Mouse (Mus musculus) forebrain, embryonic 14.5 days (tissue): ENCODE data around the gene Washc1. TPM values are rescaled to one million over a fixed set of nuclear protein-coding genes. Genes with fewer than 3 reads are reported as not detected.

Experiments
- ATAC-seq: fragments of 200-750 bp; cut with Nextera tagmentation; 2 replicates; pipeline ENCODE4 v1.8.0; 2017; ENCODE audit warnings: mild to moderate bottlenecking, moderate library complexity
- DNase-seq: peaks from one replicate; pipeline ENCODE4 v3.0.0-alpha.2; 2015; ENCODE audit warnings: low spot score
- H3K27ac ChIP-seq: fragments of 300-500 bp; sonication (generic); 2 replicates; pipeline ENCODE4 v1.5.1; 2014; ENCODE audit warnings: low read depth, mild to moderate bottlenecking, control low read depth, low read length, moderate library complexity
- H3K27me3 ChIP-seq: fragments of 300-500 bp; sonication (generic); replicated peaks from 2 replicates; pipeline ENCODE4 v1.6.1; 2014; ENCODE audit warnings: low read length, control low read depth, mixed read lengths; ENCODE audit not compliant: control insufficient read depth, insufficient read depth
- H3K36me3 ChIP-seq: fragments of 300-500 bp; sonication (generic); 2 replicates; pipeline ENCODE4 v1.6.1; 2014; ENCODE audit warnings: low read length, control low read depth; ENCODE audit not compliant: control insufficient read depth, insufficient read depth
- H3K4me1 ChIP-seq: fragments of 300-500 bp; sonication (generic); 2 replicates; pipeline ENCODE4 v1.6.1; 2014; ENCODE audit warnings: antibody characterized with exemption, low read length, control low read depth; ENCODE audit not compliant: control insufficient read depth, insufficient read depth
- H3K4me2 ChIP-seq: fragments of 300-500 bp; sonication (generic); 2 replicates; pipeline ENCODE4 v1.6.1; 2014; ENCODE audit warnings: mild to moderate bottlenecking, control low read depth, low read length
- H3K4me3 ChIP-seq: fragments of 300-500 bp; sonication (generic); 2 replicates; pipeline ENCODE4 v1.5.1; 2014; ENCODE audit warnings: low read depth, low read length, control low read depth
- H3K9ac ChIP-seq: fragments of 300-500 bp; sonication (generic); 2 replicates; pipeline ENCODE4 v1.6.1; 2014; ENCODE audit warnings: mild to moderate bottlenecking, low read length, control low read depth, moderate library complexity
- H3K9me3 ChIP-seq: fragments of 300-500 bp; sonication (generic); replicated peaks from 2 replicates; pipeline ENCODE4 v1.6.1; 2016; ENCODE audit warnings: low read length, control low read depth, mixed read lengths; ENCODE audit not compliant: control insufficient read depth
- WGBS: fragments of 180-500 bp; shearing (Covaris S2); extraction: QIAGEN DNeasy Blood & Tissue Kit; methylation state at CpG from one replicate; pipeline ENCODE4 v1.1.7; 2014; 5-methylcytosine and 5-hydroxymethylcytosine counted together
- polyA plus RNA-seq: library from polyadenylated mRNA; unstranded; fragments of >200 nt; fragmentation: Nextera tagmentation; extraction: Ambion mirVana; gene quantifications from 2 replicates; pipeline ENCODE4 v1.2.1, GENCODE M21; 2014

Gene Washc1
- polyA plus RNA-seq, 1 experiment from 2014 or later, result 35.6 TPM

DNA sequence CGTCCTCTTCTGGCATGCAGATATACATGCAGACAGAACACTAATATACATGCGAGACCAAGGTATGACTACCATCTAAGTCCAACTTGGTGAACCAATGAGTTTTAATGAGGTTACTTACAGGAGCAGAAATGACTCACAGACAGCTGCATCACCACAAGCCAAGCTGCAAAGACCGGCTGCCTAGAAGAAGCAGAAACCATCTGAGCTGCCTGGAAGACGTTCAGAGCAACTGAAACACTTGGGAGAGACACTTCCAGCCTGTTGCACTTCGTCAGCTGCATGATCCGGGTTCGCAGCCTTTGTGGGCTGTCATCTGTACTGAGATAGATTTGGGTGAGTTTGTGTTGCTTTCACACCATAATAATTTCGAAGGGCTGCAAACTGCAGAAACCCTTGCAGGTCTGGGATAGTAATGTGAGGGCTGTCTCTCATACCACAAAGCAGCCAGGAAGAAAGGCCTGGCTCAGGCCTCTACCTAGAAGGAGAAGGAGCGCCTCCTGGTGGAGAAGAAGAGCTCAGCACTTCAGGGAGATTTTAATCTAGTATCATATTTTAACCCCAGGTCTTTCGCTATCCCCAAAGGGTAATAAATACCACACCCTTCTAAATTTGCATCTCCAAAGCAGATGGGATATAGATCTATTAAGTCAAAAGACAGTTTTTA lies 4.6 kb upstream of the Washc1 start:
- H3K9me3 ChIP-seq, result no peaks in the 10 kb centered on the region
- DNase-seq (peak; percentile 83), ATAC-seq (no peak)
- H3K27ac ChIP-seq, result no peak overlapping the region
- no peaks in the 10 kb centered on the region for H3K4me1 ChIP-seq
- no peak overlapping the region for H3K4me2 ChIP-seq
- H3K4me3 ChIP-seq, result no peak overlapping the region
- no peak overlapping the region for H3K9ac ChIP-seq
- H3K27me3 ChIP-seq, result no peaks in the 10 kb centered on the region
- no peaks in the 10 kb centered on the region for H3K36me3 ChIP-seq
- 56% methylated on average over 10 of the region's 10 CpGs for WGBS

GRCm38 (mm10) chr17:66107466-66107865 lies 3.9 kb upstream of the Washc1 start:
- H3K27ac ChIP-seq, result no peak overlapping the region
- H3K27me3 ChIP-seq, result no peaks in the 10 kb centered on the region
- no peak overlapping the region for H3K4me3 ChIP-seq
- H3K4me2 ChIP-seq, result no peak overlapping the region
- H3K4me1 ChIP-seq, result peaks cover 6% of the 10 kb centered on the region; the same call in 1 of the 2 replicates
- WGBS, result 67% methylated on average over 8 of the region's 8 CpGs
- no peak overlapping the region for H3K9ac ChIP-seq
- ATAC-seq, result no peak
- no peak for DNase-seq
- H3K9me3 ChIP-seq, result no peaks in the 10 kb centered on the region
- no peaks in the 10 kb centered on the region for H3K36me3 ChIP-seq

- no peak overlapping the region for H3K4me3 ChIP-seq
- no peaks in the 10 kb centered on the region for H3K27me3 ChIP-seq
- ATAC-seq (no peak), DNase-seq (no peak)
- H3K9me3 ChIP-seq, result no peaks in the 10 kb centered on the region
- no peak overlapping the region for H3K4me2 ChIP-seq
- H3K9ac ChIP-seq, result no peak overlapping the region
- no peak overlapping the region for H3K27ac ChIP-seq
- WGBS, result 79% methylated on average over 4 of the region's 4 CpGs
- H3K4me1 ChIP-seq, result peaks cover 7% of the 10 kb centered on the region; the same call in 1 of the 2 replicates
- no peaks in the 10 kb centered on the region for H3K36me3 ChIP-seq
These were observed 3.1 kb upstream of the Washc1 start for GRCm38 (mm10) chr17:66108198-66108597.

DNA sequence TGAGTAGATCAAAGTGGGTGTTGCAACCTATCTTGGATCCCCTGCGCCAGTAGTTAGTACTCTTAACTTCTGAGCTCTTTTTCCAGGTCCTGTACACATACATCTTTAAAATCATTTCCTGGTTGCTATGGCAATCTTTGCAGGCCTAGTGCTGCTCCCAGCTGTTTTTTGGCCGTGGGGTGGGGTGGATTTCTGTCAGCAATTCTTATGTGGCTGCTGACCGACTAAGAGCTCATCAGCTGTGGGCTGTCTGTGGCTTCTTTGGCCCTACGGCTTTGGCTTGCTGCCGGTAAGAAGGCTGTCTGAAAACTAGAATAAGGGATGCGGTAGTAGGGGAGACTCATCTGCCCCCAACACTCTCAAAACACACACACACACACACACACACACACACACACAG lies 599 bp upstream of the Washc1 start:
- peaks cover 7% of the 10 kb centered on the region; the same call in 1 of the 2 replicates for H3K4me1 ChIP-seq
- DNase-seq, result no peak
- H3K4me2 ChIP-seq, result peak overlapping the region; percentile 67
- H3K4me3 ChIP-seq, result peak overlapping the region; percentile 78
- H3K27ac ChIP-seq, result no peak overlapping the region
- no peaks in the 10 kb centered on the region for H3K27me3 ChIP-seq
- peaks cover 19% of the 10 kb centered on the region for H3K36me3 ChIP-seq
- WGBS, result 49% methylated on average over 6 of the region's 6 CpGs
- no peaks in the 10 kb centered on the region for H3K9me3 ChIP-seq
- H3K9ac ChIP-seq, result peak overlapping the region; percentile 81
- ATAC-seq, result peak; percentile 6; the same call in 1 of the 2 replicates

DNA sequence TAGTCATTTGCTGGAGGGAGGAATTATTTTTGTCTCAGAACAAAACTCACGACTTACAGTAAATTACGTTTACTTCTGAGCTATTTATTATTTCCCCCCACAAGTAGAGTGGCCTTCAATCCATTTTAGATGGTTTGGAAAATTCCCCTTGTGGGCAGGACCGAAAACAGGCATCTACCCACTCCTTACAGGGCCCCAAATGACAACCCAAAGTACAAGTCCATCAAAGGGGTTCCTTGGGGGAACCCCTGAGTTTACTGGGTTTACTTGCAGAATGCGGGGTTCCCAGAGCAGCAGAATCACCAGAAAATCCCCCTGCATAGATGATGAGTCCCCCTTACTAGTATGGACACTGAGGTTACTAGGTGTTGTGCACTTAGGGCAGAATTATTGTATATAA lies 821 bp downstream of the Washc1 start:
- no peak for DNase-seq
- no peak overlapping the region for H3K27ac ChIP-seq

DNA sequence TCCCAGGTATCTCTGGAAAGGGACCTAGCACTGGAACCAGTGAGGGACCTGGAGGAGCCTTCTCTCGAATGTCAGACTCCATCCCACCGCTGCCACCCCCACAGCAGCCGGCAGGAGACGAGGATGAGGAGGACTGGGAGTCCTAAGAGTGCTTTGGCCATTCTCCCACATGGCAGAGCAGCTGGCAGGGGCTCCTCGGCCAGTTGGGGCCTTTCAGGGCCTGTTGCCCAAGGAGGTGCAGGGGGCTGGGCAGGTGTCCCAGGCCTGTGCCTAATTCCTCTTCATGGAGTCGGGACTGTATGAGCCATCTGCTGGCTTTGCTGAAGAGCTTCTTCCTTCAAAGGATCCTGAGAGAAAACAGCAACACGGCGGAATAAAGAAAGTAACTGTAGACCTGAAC lies 7.6 kb downstream of the Washc1 start:
- ATAC-seq, result no peak
- peaks cover 57% of the 10 kb centered on the region for H3K36me3 ChIP-seq
- no peak overlapping the region for H3K4me2 ChIP-seq
- H3K4me3 ChIP-seq, result no peak overlapping the region
- no peak overlapping the region for H3K9ac ChIP-seq
- H3K27ac ChIP-seq, result no peak overlapping the region
- H3K9me3 ChIP-seq, result no peaks in the 10 kb centered on the region
- DNase-seq, result no peak
- no peaks in the 10 kb centered on the region for H3K27me3 ChIP-seq
- 88% methylated on average over 8 of the region's 8 CpGs for WGBS
- peaks cover 1% of the 10 kb centered on the region for H3K4me1 ChIP-seq

More for the DNA sequence above, 821 bp downstream of the Washc1 start:
- H3K4me2 ChIP-seq, result peak overlapping the region; percentile 67
- no peaks in the 10 kb centered on the region for H3K27me3 ChIP-seq
- peaks cover 7% of the 10 kb centered on the region; the same call in 1 of the 2 replicates for H3K4me1 ChIP-seq
- peak overlapping the region; percentile 81 for H3K9ac ChIP-seq
- H3K36me3 ChIP-seq, result peaks cover 33% of the 10 kb centered on the region
- H3K9me3 ChIP-seq, result no peaks in the 10 kb centered on the region
- H3K4me3 ChIP-seq, result peak overlapping the region; percentile 78
- WGBS, result 49% methylated on average over 4 of the region's 4 CpGs
- no peak for ATAC-seq

- Histone ChIP-seq H3K9me3 (no peaks in the 10 kb centered on the region), H3K9ac (no peak overlapping the region), H3K4me2 (no peak overlapping the region), H3K27ac (no peak overlapping the region), H3K27me3 (no peaks in the 10 kb centered on the region), H3K36me3 (peaks cover 41% of the 10 kb centered on the region), H3K4me1 (peaks cover 8% of the 10 kb centered on the region), H3K4me3 (no peak overlapping the region)
- ATAC-seq, result no peak
- 78% methylated on average over 1 of the region's 1 CpGs for WGBS
- DNase-seq, result no peak
These were observed 9.4 kb downstream of the Washc1 start for GRCm38 (mm10) chr17:66120701-66121100.

DNA sequence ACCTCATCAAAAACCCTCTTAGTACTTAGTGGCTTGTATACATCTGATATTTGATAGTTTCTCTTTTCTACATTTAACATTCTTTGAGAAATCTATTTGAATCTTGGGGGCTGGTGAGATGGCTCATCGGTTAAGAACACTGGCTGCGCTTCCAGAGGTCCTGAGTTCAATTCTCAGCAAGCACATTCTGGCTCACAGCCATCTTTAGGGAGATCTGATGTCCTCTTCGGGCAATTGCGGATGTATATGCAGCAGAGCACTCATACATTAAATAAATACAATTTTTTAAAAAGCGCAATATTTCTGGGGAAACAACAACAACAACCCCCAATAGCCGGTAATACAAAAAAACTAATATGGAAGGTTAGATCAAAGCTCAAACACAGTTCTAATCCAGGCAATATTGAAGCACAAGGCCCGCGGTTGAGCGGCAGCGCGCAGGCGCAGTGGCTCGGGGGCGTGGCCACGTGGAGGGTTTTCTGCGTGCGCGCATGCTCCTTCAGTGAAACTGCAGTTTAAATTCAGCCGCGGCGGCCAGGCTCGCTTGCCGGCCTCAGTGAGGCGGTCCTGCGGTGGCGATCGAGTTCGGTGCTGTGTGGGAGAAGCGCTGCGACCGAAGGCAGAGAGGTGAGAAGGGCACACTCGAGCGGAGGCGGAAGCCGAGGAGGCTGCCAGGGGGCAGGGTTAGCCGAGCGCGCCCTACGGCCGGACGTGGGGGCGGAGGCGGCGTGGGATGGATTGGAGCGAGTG lies 11.9 kb downstream of the Washc1 start, which contains the start of gene Ddx11:
Ddx11 (plus strand) TSS at position 455 of the 750 bp plus-strand sequence.
- Histone ChIP-seq H3K27ac (peak within 1 kb of the TSS; percentile 30; the same call in 1 of the 2 replicates), H3K27me3 (no peaks in the 10 kb centered on the region), H3K9ac (peak within 1 kb of the TSS; percentile 73), H3K4me1 (peaks cover 8% of the 10 kb centered on the region), H3K36me3 (peaks cover 27% of the 10 kb centered on the region), H3K4me3 (peak within 1 kb of the TSS; percentile 80), H3K9me3 (no peaks in the 10 kb centered on the region), H3K4me2 (peak within 1 kb of the TSS; percentile 60)
- DNase-seq, result peak; percentile 95
- ATAC-seq, result peak; percentile 86
- 6% methylated on average over 45 of the region's 45 CpGs for WGBS
